22 mouse cellular contexts compared by ENCODE assay signal in genomic region chr2:76688162-76688561, GRCm38 (mm10). TPM values are rescaled to one million over a fixed set of nuclear protein-coding genes. Genes with fewer than 3 reads are reported as not detected.
DNase-seq lines count a peak whose midpoint lies in the region; ATAC-seq and TF ChIP-seq lines count a peak whose summit lies in the region.
"Had no signal": no experiment of that assay in that cellular context is flagged by ENCODE, and none has a peak within 500 bp of the region (broad histone marks: within the 10 kb centered on the region; RNA-seq: fewer than 3 reads in every experiment).

No protein-coding gene starts in this region.

- H3K4me1 ChIP-seq in heart, postnatal 0 days (ENCODE audit: control insufficient read depth, insufficient read depth), result peaks cover 4% of the 10 kb centered on the region
- no peaks in the 10 kb centered on the region for H3K4me1 ChIP-seq in intestine, embryonic 15.5 days (replicated peaks)
- H3K4me1 ChIP-seq in stomach, postnatal 0 days (replicated peaks; ENCODE audit: control insufficient read depth, insufficient read depth), result no peaks in the 10 kb centered on the region
- H3K4me1 ChIP-seq: forebrain, embryonic 15.5 days; midbrain, embryonic 13.5 days; neural tube, embryonic 15.5 days had no signal

- peaks cover 65% of the 10 kb centered on the region for H3K36me3 ChIP-seq in heart, postnatal 0 days (replicated peaks; ENCODE audit: control insufficient read depth, insufficient read depth, low read length)
- H3K36me3 ChIP-seq in intestine, embryonic 15.5 days, result peaks cover 35% of the 10 kb centered on the region
- H3K36me3 ChIP-seq in stomach, postnatal 0 days (ENCODE audit: control insufficient read depth, insufficient read depth, low read length), result peaks cover 14% of the 10 kb centered on the region

- peak; percentile 38; the same call in 1 of the 2 replicates for ATAC-seq in frontal cortex, adult (ENCODE audit: low TSS enrichment)
- peak; percentile 60 for ATAC-seq in heart, postnatal 0 days (ENCODE audit: insufficient read depth, low read depth)
- peak; percentile 31; the same call in 1 of the 2 replicates for ATAC-seq in intestine, embryonic 15.5 days
- peak; percentile 42; the same call in 1 of the 2 replicates for ATAC-seq in stomach, postnatal 0 days (ENCODE audit: low FRiP score, low TSS enrichment)
- ATAC-seq: forebrain, embryonic 15.5 days; midbrain, embryonic 13.5 days had no signal

- no peak overlapping the region for H3K27ac ChIP-seq in heart, postnatal 0 days (ENCODE audit: low read depth)
- no peak overlapping the region for H3K27ac ChIP-seq in intestine, embryonic 15.5 days
- no peak overlapping the region for H3K27ac ChIP-seq in stomach, postnatal 0 days (replicated peaks)
- H3K27ac ChIP-seq: forebrain, embryonic 15.5 days; hindbrain, embryonic 14.5 days; macrophage; midbrain, embryonic 13.5 days; neural tube, embryonic 15.5 days had no signal

- WGBS in heart, postnatal 0 days, result 17% methylated on average over 7 of the region's 7 CpGs
- 49% methylated on average over 7 of the region's 7 CpGs for WGBS in intestine, embryonic 15.5 days
- WGBS in stomach, postnatal 0 days, result 60% methylated on average over 7 of the region's 7 CpGs

- intact Hi-C loops in gastrocnemius, postnatal 14 days (cut with DNase I; ENCODE audit: low total_unique reads), result no loop called here

- TF ChIP-seq EP300 in heart, postnatal 0 days (IDR thresholded peaks at IDR 0.05; ENCODE audit: low read depth), result no peak
- no peak for TF ChIP-seq EP300 in stomach, postnatal 0 days (optimal IDR thresholded peaks at IDR 0.05)

- no peak for DNase-seq in frontal cortex, postnatal 25 days (ENCODE audit: low spot score in 2 of 2)
- DNase-seq in heart, postnatal 0 days (ENCODE audit: low spot score), result no peak
- DNase-seq in heart, adult 8-10 months (ENCODE audit: low spot score), result no peak
- DNase-seq in stomach, postnatal 0 days (ENCODE audit: low spot score), result no peak
- DNase-seq in gastrocnemius, postnatal 14 days, result no peak
- no peak for DNase-seq in right cerebral cortex, postnatal 14 days
- DNase-seq: cerebellum, postnatal 10 days; kidney, adult 18-20 months; kidney, postnatal 10 days; lung, adult 2 months had no signal

- no peaks in the 10 kb centered on the region for H3K27me3 ChIP-seq in heart, postnatal 0 days (ENCODE audit: control insufficient read depth, insufficient read depth, low read length)
- no peaks in the 10 kb centered on the region for H3K27me3 ChIP-seq in intestine, embryonic 15.5 days (replicated peaks)
- no peaks in the 10 kb centered on the region for H3K27me3 ChIP-seq in stomach, postnatal 0 days (ENCODE audit: control insufficient read depth, insufficient read depth, low read length)
- H3K27me3 ChIP-seq: CH12.LX; forebrain, embryonic 15.5 days; midbrain, embryonic 13.5 days; neural tube, embryonic 15.5 days had no signal

- no peak overlapping the region for H3K4me2 ChIP-seq in heart, postnatal 0 days (ENCODE audit: low read depth, low read length)
- H3K4me2 ChIP-seq in intestine, embryonic 15.5 days (replicated peaks), result no peak overlapping the region
- no peak overlapping the region for H3K4me2 ChIP-seq in stomach, postnatal 0 days (replicated peaks; ENCODE audit: low read depth)
- H3K4me2 ChIP-seq: forebrain, embryonic 15.5 days; hindbrain, embryonic 14.5 days; midbrain, embryonic 13.5 days; neural tube, embryonic 15.5 days had no signal

- H3K9ac ChIP-seq in heart, postnatal 0 days (replicated peaks; ENCODE audit: low read depth, low read length), result no peak overlapping the region
- no peak overlapping the region for H3K9ac ChIP-seq in intestine, embryonic 15.5 days
- H3K9ac ChIP-seq in stomach, postnatal 0 days (ENCODE audit: low read length), result no peak overlapping the region
- H3K9ac ChIP-seq: forebrain, embryonic 15.5 days; hindbrain, embryonic 14.5 days; midbrain, embryonic 13.5 days; neural tube, embryonic 15.5 days had no signal

- H3K9me3 ChIP-seq in heart, postnatal 0 days (replicated peaks; ENCODE audit: control insufficient read depth, low read length), result no peaks in the 10 kb centered on the region
- H3K9me3 ChIP-seq in intestine, embryonic 15.5 days, result no peaks in the 10 kb centered on the region
- no peaks in the 10 kb centered on the region for H3K9me3 ChIP-seq in stomach, postnatal 0 days (ENCODE audit: control insufficient read depth, low read length)
- H3K9me3 ChIP-seq: forebrain, embryonic 15.5 days; midbrain, embryonic 13.5 days; neural tube, embryonic 15.5 days had no signal

- TF ChIP-seq CTCF in heart, postnatal 0 days (IDR thresholded peaks at IDR 0.05; ENCODE audit: low read depth), result no peak
- no peak for TF ChIP-seq CTCF in stomach, postnatal 0 days (IDR thresholded peaks at IDR 0.05; ENCODE audit: low read depth)

- no peak overlapping the region for H3K4me3 ChIP-seq in heart, postnatal 0 days (ENCODE audit: low read depth, low read length)
- no peak overlapping the region for H3K4me3 ChIP-seq in intestine, embryonic 15.5 days (replicated peaks)
- H3K4me3 ChIP-seq in stomach, postnatal 0 days (ENCODE audit: low read depth, low read length), result no peak overlapping the region
- H3K4me3 ChIP-seq: forebrain, embryonic 15.5 days; midbrain, embryonic 13.5 days; myocyte; neural tube, embryonic 15.5 days had no signal

RNA-seq across cellular contexts. Expression of gene Plekha3, which starts 13.1 kb away (rescaled TPM):
- total RNA-seq in heart, postnatal 0 days (2014; rRNA removed; ENCODE audit: low replicate concordance), result 6.4 and 10.4 TPM in 2 replicates
- polyA plus RNA-seq in heart, postnatal 0 days (2015; fragmentation: Nextera tagmentation; extraction: Ambion mirVana), result 8.1 and 8.4 TPM in 2 replicates
- 10 to 100 TPM; 19.3 to 23.0 (median 20.3) TPM for total RNA-seq in heart, adult 8-10 months (2022)
- 9.5 TPM in 2 replicates for polyA plus RNA-seq in intestine, embryonic 15.5 days (2015; fragmentation: Nextera tagmentation; extraction: Ambion mirVana)
- polyA plus RNA-seq in stomach, postnatal 0 days (2015; fragmentation: Nextera tagmentation; extraction: Ambion mirVana), result 7.5 and 7.7 TPM in 2 replicates
- total RNA-seq in gastrocnemius, postnatal 14 days (2021), result 1 to 10 TPM; 7.5 to 8.8 TPM

RNA-seq across cellular contexts. Expression of gene Fkbp7, which starts 15.2 kb away (rescaled TPM):
- 16.9 and 36.3 TPM in 2 replicates for total RNA-seq in heart, postnatal 0 days (2014; rRNA removed; ENCODE audit: low replicate concordance)
- polyA plus RNA-seq in heart, postnatal 0 days (2015; fragmentation: Nextera tagmentation; extraction: Ambion mirVana), result 76.6 and 80.1 TPM in 2 replicates
- 10 to 100 TPM; 18.9 to 28.5 (median 23.6) TPM for total RNA-seq in heart, adult 8-10 months (2022)
- 46.9 and 57.7 TPM in 2 replicates for polyA plus RNA-seq in intestine, embryonic 15.5 days (2015; fragmentation: Nextera tagmentation; extraction: Ambion mirVana)
- polyA plus RNA-seq in stomach, postnatal 0 days (2015; fragmentation: Nextera tagmentation; extraction: Ambion mirVana), result 56.8 and 67.1 TPM in 2 replicates
- 10 to 100 TPM; 18.8 to 22.8 TPM for total RNA-seq in gastrocnemius, postnatal 14 days (2021)

RNA-seq across cellular contexts. Expression of gene Pjvk, which starts 39.9 kb away (rescaled TPM):
- not detected in 2 replicates for total RNA-seq in heart, postnatal 0 days (2014; rRNA removed; ENCODE audit: low replicate concordance)
- 0.11 and 0.29 TPM in 2 replicates for polyA plus RNA-seq in heart, postnatal 0 days (2015; fragmentation: Nextera tagmentation; extraction: Ambion mirVana)
- not detected for total RNA-seq in heart, adult 8-10 months (2022)
- polyA plus RNA-seq in intestine, embryonic 15.5 days (2015; fragmentation: Nextera tagmentation; extraction: Ambion mirVana), result 0.35 and 0.39 TPM in 2 replicates
- 0.07 and 0.21 TPM in 2 replicates for polyA plus RNA-seq in stomach, postnatal 0 days (2015; fragmentation: Nextera tagmentation; extraction: Ambion mirVana)
- total RNA-seq in gastrocnemius, postnatal 14 days (2021), result not detected
- total RNA-seq: CH12.LX; gastrocnemius, adult 18-20 months; granulocyte monocyte progenitor cell, adult 5-6 weeks; left cerebral cortex, adult 18-20 months had no signal
- polyA plus RNA-seq: lung, adult 2 months had no signal

RNA-seq across cellular contexts. Expression of gene Prkra, which starts 40.3 kb away (rescaled TPM):
- 31.8 and 32.0 TPM in 2 replicates for total RNA-seq in heart, postnatal 0 days (2014; rRNA removed; ENCODE audit: low replicate concordance)
- polyA plus RNA-seq in heart, postnatal 0 days (2015; fragmentation: Nextera tagmentation; extraction: Ambion mirVana), result 25.2 and 26.9 TPM in 2 replicates
- total RNA-seq in heart, adult 8-10 months (2022), result 10 to 100 TPM; 10.6 to 14.2 (median 12.1) TPM
- 42.3 and 45.6 TPM in 2 replicates for polyA plus RNA-seq in intestine, embryonic 15.5 days (2015; fragmentation: Nextera tagmentation; extraction: Ambion mirVana)
- 26.7 and 29.7 TPM in 2 replicates for polyA plus RNA-seq in stomach, postnatal 0 days (2015; fragmentation: Nextera tagmentation; extraction: Ambion mirVana)
- total RNA-seq in gastrocnemius, postnatal 14 days (2021), result 1 to 10 TPM; 7.6 to 8.2 TPM
